Mouse (Mus musculus) v-Abl transformed pro-B cells (cell line): Measurements from ENCODE around the gene Unc79.

ENCODE experiments used
- in situ Hi-C, 2 experiments: fragments of 400-800 bp; cut with MboI; formaldehyde crosslinking; loops; one replicate each; pipeline ENCODE4 v1.15.1; 2025; ENCODE audit not compliant: unreplicated experiment in 2 of 2

The Unc79 gene

GRCm38 (mm10) chr12:103039332-103039731 is 90.7 kb downstream of the Unc79 start:
- in situ Hi-C loops: loop anchor here in 1 of 2 experiments (5.0 kb wide), 1 partner anchor 52 kb away; no protein-coding TSS in a partner anchor

DNA sequence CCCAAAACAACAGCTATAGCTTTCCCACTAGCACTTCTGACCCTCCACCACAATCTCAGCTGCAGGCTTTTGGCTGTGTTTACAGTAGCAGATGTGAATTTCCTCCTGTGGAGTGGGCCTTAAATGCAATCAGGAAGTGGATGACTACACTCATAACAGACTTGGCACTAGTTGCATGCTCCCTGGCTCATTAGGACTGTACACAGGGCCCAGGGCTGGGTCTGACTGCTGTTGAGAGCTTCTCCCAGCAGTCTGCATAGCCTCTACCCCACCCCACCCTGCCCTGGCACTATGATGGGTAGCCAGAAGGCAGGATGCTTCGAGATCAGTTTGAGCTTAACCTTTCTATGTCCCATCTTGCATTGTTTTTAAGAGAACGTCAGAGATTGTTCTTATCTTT is 91.5 kb downstream of the Unc79 start:
- in situ Hi-C loops: no loop called here

DNA sequence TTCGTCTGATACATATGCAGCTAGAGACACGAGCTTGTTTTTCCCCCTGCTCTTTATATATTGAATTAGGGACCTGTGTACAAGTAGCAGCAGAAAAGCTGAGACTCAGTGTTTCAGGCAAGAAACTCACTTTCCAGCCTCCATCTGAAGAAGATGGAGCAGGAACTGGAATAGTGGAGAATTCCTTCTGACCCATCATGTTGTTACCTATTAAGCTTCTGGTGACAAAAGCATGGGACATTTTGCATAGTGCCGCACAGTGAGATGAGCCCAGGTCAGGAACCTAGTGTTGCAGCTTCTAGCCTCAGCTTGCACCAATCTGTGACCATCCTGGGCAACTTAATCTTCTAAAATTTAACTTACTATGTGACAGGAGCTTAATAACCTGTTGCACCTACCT is 92.7 kb downstream of the Unc79 start:
- in situ Hi-C loops: no loop called here

- in situ Hi-C loops: no loop called here
Measured at GRCm38 (mm10) chr12:103042711-103043110, 94.1 kb downstream of the Unc79 start.

DNA sequence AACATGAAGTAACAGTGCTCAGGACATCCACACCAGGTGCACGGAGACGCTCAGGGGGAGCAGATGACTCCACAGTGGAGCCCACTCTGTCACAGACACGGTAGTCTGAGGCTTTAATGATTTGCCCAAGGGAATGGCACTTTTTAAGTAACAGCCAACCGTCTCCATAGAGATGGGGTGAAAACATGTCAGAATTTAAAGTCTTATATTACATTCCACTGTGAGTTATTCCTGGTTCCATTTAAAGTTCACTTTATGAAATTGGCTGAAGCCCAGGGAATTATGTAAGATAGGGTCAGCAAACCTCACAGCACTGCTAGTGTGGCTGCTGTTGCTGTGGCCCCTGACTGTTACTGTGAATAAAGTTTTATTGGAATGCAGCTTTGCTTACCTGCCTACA is 95.8 kb downstream of the Unc79 start:
- in situ Hi-C loops: no loop called here

- in situ Hi-C loops: loop anchor here in 1 of 2 experiments (25.0 kb wide), 1 partner anchor 538 kb away; no protein-coding TSS in a partner anchor
Measured at GRCm38 (mm10) chr12:103049865-103050264, 101.2 kb downstream of the Unc79 start.

- in situ Hi-C loops: loop anchor here (5.0 to 25.0 kb wide), 3 partner anchors 317 to 547 kb away; partner anchors contain the start of genes Moap1 (in 1 of the 2) and Tmem251 (in 1 of the 2)
Measured at GRCm38 (mm10) chr12:103059321-103060053, 110.8 kb downstream of the Unc79 start.

DNA sequence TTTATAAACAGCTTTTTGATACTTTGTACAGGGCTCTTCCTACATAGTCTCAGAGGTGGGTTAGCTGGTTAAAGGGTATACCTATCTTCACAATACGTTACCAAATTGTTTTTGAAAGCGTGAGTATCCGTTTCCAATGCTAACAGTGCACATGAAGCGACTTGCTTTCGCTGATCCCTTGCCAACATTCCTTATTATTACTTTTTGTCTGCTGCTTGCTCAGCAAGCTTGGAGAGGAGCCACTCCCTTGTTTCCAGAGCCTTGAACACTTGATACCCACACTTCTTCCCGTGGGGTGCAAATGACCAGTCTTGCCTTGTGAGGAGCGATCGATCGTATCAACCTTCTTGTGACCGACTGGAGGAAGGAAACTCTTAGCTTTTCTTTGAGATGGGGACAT is 112.1 kb downstream of the Unc79 start:
- in situ Hi-C loops: loop anchor here (5.0 to 25.0 kb wide), 3 partner anchors 318 to 548 kb away; partner anchors contain the start of genes Moap1 (in 1 of the 2) and Tmem251 (in 1 of the 2)

DNA sequence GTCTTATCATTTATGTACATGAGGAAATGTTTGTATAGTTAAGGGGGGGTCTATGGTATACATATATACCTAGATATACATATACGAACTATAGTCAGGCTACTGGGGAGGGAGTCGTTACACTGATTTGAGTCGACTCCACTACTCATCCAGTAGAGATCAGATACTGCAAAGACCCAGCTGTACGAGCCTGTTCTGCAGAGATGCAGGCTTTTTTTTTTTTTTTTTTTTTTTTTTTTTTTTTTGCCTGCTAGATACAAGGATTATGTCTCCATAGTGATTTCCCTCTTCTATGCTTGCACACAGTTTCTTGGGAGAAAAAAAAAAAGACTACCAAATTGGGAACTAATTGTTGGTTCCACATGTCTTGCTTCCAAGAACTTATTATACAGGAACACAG is 113.5 kb downstream of the Unc79 start:
- in situ Hi-C loops: loop anchor here (5.0 to 25.0 kb wide), 3 partner anchors 320 to 550 kb away; partner anchors contain the start of genes Moap1 (in 1 of the 2) and Tmem251 (in 1 of the 2)

- in situ Hi-C loops: loop anchor here (5.0 to 25.0 kb wide), 3 partner anchors 323 to 553 kb away; partner anchors contain the start of genes Moap1 (in 2 of the 2) and Tmem251 (in 2 of the 2)
Measured at GRCm38 (mm10) chr12:103064944-103065343, 116.3 kb downstream of the Unc79 start.

- in situ Hi-C loops: loop anchor here (5.0 to 25.0 kb wide), 3 partner anchors 326 to 556 kb away; partner anchors contain the start of genes Moap1 (in 1 of the 2) and Tmem251 (in 1 of the 2)
Measured at GRCm38 (mm10) chr12:103068161-103068560, 119.5 kb downstream of the Unc79 start.

GRCm38 (mm10) chr12:103069565-103069964 is 120.9 kb downstream of the Unc79 start:
- in situ Hi-C loops: loop anchor here (5.0 to 25.0 kb wide), 3 partner anchors 327 to 557 kb away; partner anchors contain the start of genes Moap1 (in 1 of the 2) and Tmem251 (in 1 of the 2)

- in situ Hi-C loops: loop anchor here in 1 of 2 experiments (25.0 kb wide), 1 partner anchor 562 kb away; no protein-coding TSS in a partner anchor
Measured at GRCm38 (mm10) chr12:103073953-103074352, 125.3 kb downstream of the Unc79 start.

DNA sequence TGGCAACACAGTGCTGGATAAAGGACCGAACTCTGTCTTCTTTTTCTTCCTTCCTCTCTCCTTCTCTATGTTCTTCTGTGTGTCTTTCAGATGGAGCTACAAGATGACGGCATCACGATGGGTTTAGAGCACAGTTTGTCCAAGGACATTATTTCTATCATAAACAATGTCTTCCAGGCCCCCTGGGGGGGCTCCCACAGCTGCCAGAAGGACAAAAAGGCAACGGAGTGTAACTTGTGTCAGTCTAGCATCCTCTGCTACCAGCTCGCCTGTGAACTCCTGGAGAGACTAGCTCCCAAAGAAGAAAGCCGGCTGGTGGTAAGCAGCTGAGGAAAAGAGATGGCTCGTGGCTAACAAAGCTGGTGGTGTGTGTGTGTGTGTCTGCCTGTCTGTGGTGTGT is 130.1 kb downstream of the Unc79 start:
- in situ Hi-C loops: no loop called here

- in situ Hi-C loops: no loop called here
Measured at GRCm38 (mm10) chr12:103080055-103080454, 131.4 kb downstream of the Unc79 start.

DNA sequence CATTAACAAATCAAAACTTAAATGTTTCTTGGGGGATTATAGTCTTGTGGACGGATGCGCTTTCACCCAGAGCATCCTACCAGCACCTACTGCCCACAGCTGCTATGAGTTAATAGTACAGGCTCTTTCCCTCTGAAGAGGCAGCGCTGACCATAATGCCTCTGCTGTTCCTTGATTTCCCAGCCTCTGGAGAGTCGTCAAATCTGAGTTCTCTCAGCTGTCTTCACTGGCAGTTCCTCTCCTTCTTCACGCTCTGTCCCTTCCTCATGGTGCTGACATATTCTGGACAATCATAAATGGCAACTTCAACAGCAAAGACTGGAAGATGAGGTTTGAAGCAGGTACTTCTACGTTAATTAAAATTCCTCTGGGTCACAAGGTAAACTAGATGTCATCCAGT is 143.2 kb downstream of the Unc79 start:
- in situ Hi-C loops: no loop called here

GRCm38 (mm10) chr12:103095160-103095559 is 146.5 kb downstream of the Unc79 start:
- in situ Hi-C loops: no loop called here

- in situ Hi-C loops: no loop called here
Measured at GRCm38 (mm10) chr12:103099185-103099584, 150.5 kb downstream of the Unc79 start.

DNA sequence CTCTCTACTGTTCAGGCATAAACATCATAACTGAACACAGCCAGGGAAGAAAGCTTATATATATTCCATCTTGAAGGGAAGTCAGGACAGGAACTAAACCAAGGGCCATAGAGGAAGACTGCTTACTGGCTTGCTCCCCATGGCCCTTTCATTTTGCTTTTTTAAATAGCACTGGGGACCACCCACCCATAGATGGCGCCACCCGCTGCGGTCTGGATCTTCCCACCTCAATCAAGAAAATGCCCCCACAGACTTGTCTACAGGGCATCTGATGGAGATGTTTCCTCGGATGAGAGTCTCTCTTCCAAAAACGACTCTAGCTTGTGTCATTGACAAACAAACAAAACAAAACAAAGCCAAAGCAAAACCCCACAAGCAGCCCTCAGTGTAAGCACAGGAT is 151.4 kb downstream of the Unc79 start:
- in situ Hi-C loops: no loop called here

GRCm38 (mm10) chr12:103103041-103103440 is 154.4 kb downstream of the Unc79 start:
- in situ Hi-C loops: no loop called here

DNA sequence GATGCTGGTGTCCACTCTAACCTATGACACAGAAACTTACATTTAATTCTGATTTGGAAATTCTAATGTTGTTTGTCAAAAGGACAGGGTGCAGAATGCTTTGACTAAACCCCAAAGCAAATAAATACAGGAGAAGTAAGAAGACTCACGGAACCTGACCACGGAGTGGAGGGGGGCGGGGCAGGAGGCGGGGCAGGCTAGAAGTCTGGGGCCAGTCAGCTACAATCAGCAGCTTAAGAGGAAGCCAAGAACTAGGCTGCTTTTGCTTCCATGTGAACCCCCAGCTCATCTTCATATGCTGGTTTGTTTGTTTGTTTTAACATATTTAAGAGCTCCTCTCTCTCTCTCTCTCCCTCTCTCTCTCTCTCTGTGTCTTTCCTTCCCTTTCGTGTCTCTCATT is 154.9 kb downstream of the Unc79 start:
- in situ Hi-C loops: no loop called here

DNA sequence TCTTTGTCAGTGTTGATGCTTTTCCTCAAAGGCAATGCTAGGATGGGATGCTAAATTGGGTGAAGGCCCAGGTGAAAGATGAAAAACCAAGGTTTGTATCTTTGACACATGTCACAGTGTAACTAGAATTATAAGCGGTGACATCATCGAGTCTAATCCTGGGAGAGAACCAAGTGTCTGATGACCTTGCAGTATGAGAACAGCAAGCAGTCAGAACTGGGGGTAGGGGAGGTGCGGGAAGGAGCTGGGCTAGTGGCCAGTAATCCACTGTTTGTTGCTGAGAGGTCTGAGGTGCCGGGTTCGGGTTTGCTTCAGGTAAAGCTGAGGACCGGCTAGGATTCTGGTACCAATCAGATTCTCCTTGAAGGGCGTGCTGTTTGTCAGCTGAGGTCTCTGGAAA is 160.6 kb downstream of the Unc79 start:
- in situ Hi-C loops: no loop called here
